Mouse (Mus musculus) cerebral cortex, adult 2 months (tissue): ENCODE data around the gene Abcg4.

Experiments
- WGBS: fragments of 180-500 bp; shearing (Covaris S2); methylation state at CpG from one replicate; pipeline ENCODE4 v1.1.7; 2018; 5-methylcytosine and 5-hydroxymethylcytosine counted together

Abcg4 gene

GRCm38 (mm10) chr9:44288076-44288958, at the start of gene Abcg4:
Gene Abcg4 (minus strand): TSS chr9:44288615.
- WGBS, result 2% methylated on average over 38 of the region's 38 CpGs

- WGBS, result 55% methylated on average over 9 of the region's 9 CpGs
These were observed 49.2 kb upstream of the Abcg4 start for GRCm38 (mm10) chr9:44337436-44338169.

GRCm38 (mm10) chr9:44336964-44337363, 48.5 kb upstream of the Abcg4 start:
- WGBS, result 53% methylated on average over 3 of the region's 3 CpGs

- 35% methylated on average over 4 of the region's 4 CpGs for WGBS
These were observed 48.1 kb upstream of the Abcg4 start for GRCm38 (mm10) chr9:44336513-44336912.

GRCm38 (mm10) chr9:44336093-44336406, 47.6 kb upstream of the Abcg4 start:
- 8% methylated on average over 5 of the region's 5 CpGs for WGBS

- 1% methylated on average over 48 of the region's 50 CpGs for WGBS
These were observed 47.1 kb upstream of the Abcg4 start for GRCm38 (mm10) chr9:44335331-44336092.

GRCm38 (mm10) chr9:44334396-44335330, 46.2 kb upstream of the Abcg4 start, which contains the start of gene H2afx:
Gene H2afx (plus strand): TSS chr9:44334694.
- under 1% methylated on average over 88 of the region's 91 CpGs for WGBS

GRCm38 (mm10) chr9:44332918-44333638, 44.7 kb upstream of the Abcg4 start:
- WGBS, result 93% methylated on average over 13 of the region's 13 CpGs

- 92% methylated on average over 6 of the region's 6 CpGs for WGBS
These were observed 42.3 kb upstream of the Abcg4 start for GRCm38 (mm10) chr9:44330736-44331135.

- 80% methylated on average over 5 of the region's 5 CpGs for WGBS
These were observed 39.5 kb upstream of the Abcg4 start for GRCm38 (mm10) chr9:44327926-44328325.

- WGBS, result under 1% methylated on average over 22 of the region's 22 CpGs
These were observed 38.8 kb upstream of the Abcg4 start for GRCm38 (mm10) chr9:44327064-44327711.

- WGBS, result under 1% methylated on average over 38 of the region's 38 CpGs
These were observed 38.1 kb upstream of the Abcg4 start for GRCm38 (mm10) chr9:44326371-44327063.

- WGBS, result under 1% methylated on average over 12 of the region's 12 CpGs
These were observed 37.5 kb upstream of the Abcg4 start, which contains the start of gene Dpagt1 for GRCm38 (mm10) chr9:44325768-44326370. Gene Dpagt1 (plus strand): TSS chr9:44326019.

- 54% methylated on average over 7 of the region's 8 CpGs for WGBS
These were observed 36.8 kb upstream of the Abcg4 start for GRCm38 (mm10) chr9:44325032-44325767.

GRCm38 (mm10) chr9:44324147-44324546, 35.7 kb upstream of the Abcg4 start:
- WGBS, result 84% methylated on average over 6 of the region's 6 CpGs

GRCm38 (mm10) chr9:44323656-44324055, 35.2 kb upstream of the Abcg4 start:
- whole genome bisulfite sequencing, result 69% methylated on average over 4 of the region's 4 CpGs

GRCm38 (mm10) chr9:44320799-44321133, 32.4 kb upstream of the Abcg4 start:
- 4% methylated on average over 6 of the region's 6 CpGs for WGBS
